Mouse (Mus musculus) liver, embryonic 14.5 days (tissue): ENCODE data around the gene Exoc4. TPM values are rescaled to one million over a fixed set of nuclear protein-coding genes. Genes with fewer than 3 reads are reported as not detected.

Source experiments
- ATAC-seq: fragments of 200-750 bp; cut with Nextera tagmentation; 2 replicates; pipeline ENCODE4 v1.8.0; 2017; ENCODE audit warnings: moderate number of reproducible peaks, mild to moderate bottlenecking, moderate library complexity; ENCODE audit not compliant: insufficient read depth
- DNase-seq, 3 experiments: peaks; one replicate each; pipeline ENCODE4 v3.0.0-alpha.2; 2012 to 2013; ENCODE audit warnings: low read depth in 3 of 3, low spot score in 3 of 3
- H3K27ac ChIP-seq: fragments of 300-500 bp; sonication (generic); 2 replicates; pipeline ENCODE4 v1.5.1; 2014; ENCODE audit warnings: moderate library complexity, mild to moderate bottlenecking, control low read depth, inconsistent platforms
- H3K27me3 ChIP-seq: fragments of 300-500 bp; sonication (generic); 2 replicates; pipeline ENCODE4 v1.6.1; 2014; ENCODE audit warnings: mild to moderate bottlenecking, low read length, moderate library complexity; ENCODE audit not compliant: control insufficient read depth, insufficient read depth
- H3K36me3 ChIP-seq: fragments of 300-500 bp; sonication (generic); replicated peaks from 2 replicates; pipeline ENCODE4 v1.6.1; 2014; ENCODE audit warnings: low read depth; ENCODE audit not compliant: control insufficient read depth, insufficient read depth
- H3K4me1 ChIP-seq, 2 experiments: fragments of 200-500 bp in 1 of 2; fragments of 300-500 bp in 1 of 2; sonication (generic) in 1 of 2; replicated peaks; 2 replicates each; pipeline ENCODE4 v1.6.1; 2012 to 2014; ENCODE audit warnings: antibody characterized with exemption in 1 of 2, inconsistent platforms in 1 of 2, low read length in 1 of 2; ENCODE audit not compliant: control insufficient read depth in 2 of 2, insufficient read depth in 2 of 2
- H3K4me2 ChIP-seq: fragments of 300-500 bp; sonication (generic); 2 replicates; pipeline ENCODE4 v1.6.1; 2014; ENCODE audit warnings: low read depth, mild to moderate bottlenecking, control low read depth, moderate library complexity
- H3K4me3 ChIP-seq, 2 experiments: fragments of 200-500 bp in 1 of 2; fragments of 300-500 bp in 1 of 2; sonication (generic) in 1 of 2; 2 replicates each; pipeline ENCODE4 v1.5.1; 2012 to 2014; ENCODE audit warnings: low read depth in 2 of 2, low read length in 2 of 2, mild to moderate bottlenecking in 2 of 2, control low read depth in 1 of 2, inconsistent platforms in 1 of 2, moderate library complexity in 1 of 2; ENCODE audit not compliant: insufficient read depth in 1 of 2
- H3K9ac ChIP-seq: fragments of 300-500 bp; sonication (generic); replicated peaks from 2 replicates; pipeline ENCODE4 v1.6.1; 2014; ENCODE audit warnings: mild to moderate bottlenecking, control low read depth, moderate library complexity
- H3K9me3 ChIP-seq: fragments of 300-500 bp; sonication (generic); 2 replicates; pipeline ENCODE4 v1.6.1; 2016; ENCODE audit warnings: low read length, mixed read lengths; ENCODE audit not compliant: control insufficient read depth
- CTCF ChIP-seq: IDR thresholded peaks from 2 replicates; pipeline ENCODE4 v1.5.1; 2016; ENCODE audit warnings: antibody characterized with exemption, low read depth, control low read depth
- EP300 ChIP-seq: IDR thresholded peaks from 2 replicates; pipeline ENCODE4 v1.6.1; 2016; ENCODE audit warnings: antibody characterized with exemption, low read depth
- WGBS: fragments of 180-500 bp; shearing (Covaris S2); extraction: QIAGEN DNeasy Blood & Tissue Kit; methylation state at CpG from one replicate; pipeline ENCODE4 v1.1.7; 2014; ENCODE audit not compliant: insufficient replicate concordance; 5-methylcytosine and 5-hydroxymethylcytosine counted together
- polyA plus RNA-seq, 2 experiments: library from polyadenylated mRNA; depleted of rRNA in 1 of 2; stranded (reverse) in 1 of 2; unstranded in 1 of 2; fragments of >200 nt; fragmentation: Nextera tagmentation in 1 of 2; extraction: Ambion mirVana in 1 of 2; gene quantifications; 2 replicates each; pipeline versions ENCODE4 v1.2.1 to v1.2.3; 2012 to 2014

Exoc4 gene
- polyA plus RNA-seq, 2 experiments: 4.9 to 7.0 TPM

DNA sequence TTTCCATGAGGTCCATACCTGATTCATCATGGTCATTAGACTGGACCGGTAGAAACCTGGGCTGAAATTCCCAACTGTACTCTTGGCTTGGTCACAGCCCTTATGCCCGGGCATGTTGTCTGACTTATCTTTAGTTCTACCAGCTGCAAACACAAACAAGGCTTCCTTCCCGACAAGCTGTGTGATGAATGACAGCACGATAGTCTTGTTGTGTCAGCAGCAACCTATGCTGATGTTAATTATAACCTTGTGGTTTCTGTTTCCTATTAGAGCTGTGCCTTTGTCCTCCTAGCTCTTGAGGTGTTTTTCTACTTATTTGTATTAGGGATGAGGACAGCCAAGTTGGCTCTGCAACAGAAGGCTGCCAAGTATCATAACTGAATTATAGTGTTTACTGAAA is 472.3 kb downstream of the Exoc4 start:
- 13% methylated on average over 4 of the region's 4 CpGs for WGBS
- no peaks in the 10 kb centered on the region for H3K4me1 ChIP-seq
- no peak for DNase-seq

DNA sequence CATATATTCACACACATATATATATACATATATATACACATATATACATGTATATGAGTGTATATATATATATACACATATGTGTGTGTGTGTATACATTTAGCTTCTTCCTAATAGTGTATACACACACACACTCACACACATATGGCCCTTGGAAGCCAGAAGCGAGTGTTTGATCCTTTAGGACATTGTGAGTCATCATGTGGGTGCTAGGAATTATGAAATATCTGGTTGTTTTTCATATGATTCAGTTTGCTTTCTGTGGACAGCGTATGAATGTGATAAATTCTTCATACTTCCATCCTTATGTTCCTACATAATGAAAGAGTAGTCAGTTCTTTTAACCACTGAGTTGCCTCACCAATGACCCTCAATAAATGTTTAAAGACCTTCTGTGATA is 473.9 kb downstream of the Exoc4 start:
- Histone ChIP-seq H3K4me2 (no peak overlapping the region), H3K4me3 (no peak overlapping the region), H3K9ac (no peak overlapping the region), H3K36me3 (no peaks in the 10 kb centered on the region), H3K27ac (no peak overlapping the region), H3K27me3 (no peaks in the 10 kb centered on the region), H3K4me1 (peaks cover 0 to 3% of the 10 kb centered on the region in 2 experiments; a peak in 1 of 4 replicates), H3K9me3 (no peaks in the 10 kb centered on the region)
- TF ChIP-seq EP300 (no peak), CTCF (no peak)
- no peak for DNase-seq
- WGBS: 65% methylated on average over 2 of the region's 2 CpGs
- ATAC-seq: no peak

More for the DNA sequence above, 472.3 kb downstream of the Exoc4 start:
- no peak for ATAC-seq
- Histone ChIP-seq H3K36me3 (no peaks in the 10 kb centered on the region), H3K4me3 (no peak overlapping the region), H3K27me3 (no peaks in the 10 kb centered on the region), H3K9ac (no peak overlapping the region), H3K4me2 (no peak overlapping the region), H3K27ac (no peak overlapping the region), H3K9me3 (no peaks in the 10 kb centered on the region)
- TF ChIP-seq CTCF: no peak
- no peak for TF ChIP-seq EP300

DNA sequence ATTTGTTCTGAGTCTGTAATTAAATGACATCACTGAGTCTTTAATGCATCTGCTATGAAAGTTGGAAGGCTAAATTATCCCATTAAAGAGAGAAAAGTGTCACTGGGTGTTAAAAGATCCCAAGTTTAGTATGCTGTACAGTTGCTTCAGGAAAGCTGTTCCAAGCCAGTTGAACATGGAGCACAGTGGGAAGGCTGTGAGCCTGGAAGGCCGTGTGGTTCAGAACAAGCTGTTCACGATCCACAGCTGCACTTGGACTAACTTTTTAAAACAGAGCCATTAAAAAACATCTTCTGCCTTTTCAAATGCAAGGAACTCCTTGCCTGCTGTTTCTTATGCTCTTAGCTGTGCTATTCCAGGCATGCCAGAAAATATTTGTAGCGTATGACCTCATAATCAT is 475.7 kb downstream of the Exoc4 start:
- H3K4me2 ChIP-seq: no peak overlapping the region
- TF ChIP-seq CTCF (no peak), EP300 (no peak)
- H3K9ac ChIP-seq: no peak overlapping the region
- 68% methylated on average over 3 of the region's 3 CpGs for WGBS
- no peak overlapping the region for H3K4me3 ChIP-seq
- no peaks in the 10 kb centered on the region for H3K27me3 ChIP-seq
- H3K36me3 ChIP-seq: no peaks in the 10 kb centered on the region
- peaks cover 0 to 4% of the 10 kb centered on the region in 2 experiments; a peak in 1 of 4 replicates for H3K4me1 ChIP-seq
- H3K27ac ChIP-seq: no peak overlapping the region
- DNase-seq (no peak), ATAC-seq (no peak)
- no peaks in the 10 kb centered on the region for H3K9me3 ChIP-seq

DNA sequence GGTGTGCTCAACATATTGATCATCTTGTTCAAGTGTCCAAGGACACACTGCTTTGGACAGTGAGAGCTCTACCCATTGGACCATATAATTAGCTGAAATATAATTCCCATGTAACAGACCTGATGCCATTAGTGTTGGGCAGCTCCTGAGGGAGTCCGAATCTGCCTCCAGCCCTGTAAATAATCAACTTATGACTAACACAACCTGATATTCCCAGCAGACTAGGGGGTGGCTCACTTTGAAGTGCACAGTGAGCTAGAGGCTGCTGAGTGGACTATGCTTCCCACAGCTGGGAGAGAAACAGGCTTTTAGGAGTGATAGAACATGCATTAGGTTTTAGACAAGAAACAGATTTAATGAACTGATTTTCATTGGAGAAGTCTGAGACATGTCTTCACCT is 478.4 kb downstream of the Exoc4 start:
- peak in 1 of 3 experiments; percentile 2 for DNase-seq
- H3K27me3 ChIP-seq: no peaks in the 10 kb centered on the region
- 58% methylated on average over 1 of the region's 1 CpGs for WGBS

DNA sequence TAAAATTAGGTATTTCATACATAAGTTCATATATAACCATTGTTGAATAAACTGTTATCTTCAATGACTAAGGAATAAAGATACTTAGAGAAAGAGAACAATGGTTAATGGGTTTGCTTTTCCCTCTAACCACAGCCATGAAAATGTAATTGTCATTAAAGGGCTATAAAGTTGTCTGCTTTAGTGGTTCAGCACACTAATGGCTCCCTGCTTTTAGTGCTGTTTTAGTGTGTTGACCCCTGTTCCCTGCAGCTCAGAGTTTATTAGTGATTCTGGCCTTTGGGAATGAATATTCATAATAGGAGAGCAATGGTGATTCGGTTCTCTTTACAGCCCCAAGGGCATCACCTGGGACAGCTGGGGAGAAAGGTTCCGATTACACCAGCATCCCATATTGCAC is 483.3 kb downstream of the Exoc4 start:
- H3K4me3 ChIP-seq: no peak overlapping the region
- ATAC-seq (no peak), DNase-seq (no peak)
- no peak overlapping the region for H3K9ac ChIP-seq
- H3K27ac ChIP-seq: no peak overlapping the region
- peaks cover 0 to 4% of the 10 kb centered on the region in 2 experiments; a peak in 1 of 4 replicates for H3K4me1 ChIP-seq
- no peaks in the 10 kb centered on the region for H3K36me3 ChIP-seq
- H3K27me3 ChIP-seq: no peaks in the 10 kb centered on the region
- H3K9me3 ChIP-seq: no peaks in the 10 kb centered on the region
- WGBS: 52% methylated on average over 2 of the region's 2 CpGs
- H3K4me2 ChIP-seq: no peak overlapping the region
- TF ChIP-seq EP300 (no peak), CTCF (no peak)

More for the DNA sequence above, 478.4 kb downstream of the Exoc4 start:
- Histone ChIP-seq H3K36me3 (no peaks in the 10 kb centered on the region), H3K9me3 (no peaks in the 10 kb centered on the region), H3K27ac (no peak overlapping the region), H3K9ac (no peak overlapping the region), H3K4me2 (no peak overlapping the region), H3K4me1 (peaks cover 0 to 4% of the 10 kb centered on the region in 2 experiments; a peak in 1 of 4 replicates), H3K4me3 (no peak overlapping the region)
- ATAC-seq: no peak
- TF ChIP-seq CTCF (no peak), EP300 (no peak)
